Mouse (Mus musculus): Measurements from ENCODE around the gene Tspan12. TPM values are rescaled to one million over a fixed set of nuclear protein-coding genes. Genes with fewer than 3 reads are reported as not detected.

Gene Tspan12
- not detected in 2 replicates for polyA plus RNA-seq (2012)

GRCm38 (mm10) chr6:21852344-21852785 is at the start of gene Tspan12:
TSS of gene Tspan12 (minus strand) at chr6:21852515.
- no peak for TF ChIP-seq GATA1 (IDR thresholded peaks at IDR 0.05; ENCODE audit: low read length)

GRCm38 (mm10) chr6:21894451-21894850 is 42.1 kb upstream of the Tspan12 start:
- TF ChIP-seq GATA1 (IDR thresholded peaks at IDR 0.05; ENCODE audit: low read length): no peak

DNA sequence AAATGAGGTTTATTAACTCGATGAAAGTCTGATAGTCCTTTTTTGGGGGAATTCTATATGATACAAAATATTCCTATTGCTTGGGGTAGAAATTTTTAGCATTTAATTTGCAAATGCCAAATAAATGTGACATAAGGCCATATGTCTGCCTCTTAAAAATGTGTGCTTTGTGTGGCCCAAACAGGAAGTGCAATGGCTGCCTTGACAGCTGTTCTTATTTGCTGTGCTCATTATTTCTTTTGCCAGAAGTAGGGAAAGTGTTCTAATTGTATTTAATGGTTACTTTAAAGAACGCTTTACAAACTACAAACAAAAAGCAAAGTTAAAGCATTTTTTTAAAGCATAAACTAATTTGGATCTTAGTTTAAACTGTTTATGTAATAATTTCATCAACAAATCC is 36.8 kb upstream of the Tspan12 start:
- TF ChIP-seq GATA1 (IDR thresholded peaks at IDR 0.05; ENCODE audit: low read length): no peak

GRCm38 (mm10) chr6:21879496-21879895 is 27.2 kb upstream of the Tspan12 start:
- no peak for TF ChIP-seq GATA1 (IDR thresholded peaks at IDR 0.05; ENCODE audit: low read length)

GRCm38 (mm10) chr6:21867310-21867709 is 15.0 kb upstream of the Tspan12 start:
- TF ChIP-seq GATA1 (IDR thresholded peaks at IDR 0.05; ENCODE audit: low read length): no peak

- no peak for TF ChIP-seq GATA1 (IDR thresholded peaks at IDR 0.05; ENCODE audit: low read length)
Measured at GRCm38 (mm10) chr6:21864179-21864578, 11.9 kb upstream of the Tspan12 start.

DNA sequence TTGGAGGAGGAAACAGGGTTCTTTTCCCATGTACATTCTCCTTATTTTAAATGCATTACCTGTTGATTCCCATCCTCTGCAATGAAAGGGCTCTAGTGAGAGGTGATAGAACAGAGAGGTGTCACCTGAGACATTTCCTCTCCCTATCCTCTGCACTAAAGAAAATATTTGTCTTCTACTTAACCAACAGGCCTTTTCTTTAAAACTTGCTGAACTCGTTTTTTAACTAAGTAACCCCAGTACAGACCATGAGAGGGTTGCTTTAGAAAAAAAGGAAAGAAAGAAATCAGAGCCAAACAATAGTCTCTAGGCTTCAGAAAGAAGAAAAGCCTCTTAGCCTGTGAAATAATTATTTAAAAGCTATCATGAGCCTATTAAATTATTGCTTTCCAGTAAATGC is 11.2 kb upstream of the Tspan12 start:
- TF ChIP-seq GATA1 (IDR thresholded peaks at IDR 0.05; ENCODE audit: low read length): no peak

DNA sequence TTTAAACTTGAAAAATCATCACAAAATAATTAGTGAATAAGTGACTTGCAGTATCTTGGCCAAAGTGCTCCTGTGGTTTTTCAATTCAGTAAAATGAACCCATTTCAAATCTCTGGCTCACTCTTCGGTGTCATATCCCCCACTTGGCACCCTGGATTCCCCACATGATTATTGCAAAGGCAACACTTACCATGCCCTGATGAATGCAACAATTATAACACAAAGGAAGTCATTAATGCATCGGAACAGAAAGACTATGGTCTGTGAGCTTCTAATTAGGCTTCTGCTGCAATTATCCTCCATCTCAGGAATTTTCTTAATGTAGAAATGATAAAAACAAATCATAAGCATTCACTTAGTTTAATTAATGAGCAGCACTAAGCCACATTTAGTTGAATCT is 9.0 kb upstream of the Tspan12 start:
- no peak for TF ChIP-seq GATA1 (IDR thresholded peaks at IDR 0.05; ENCODE audit: low read length)

- no peak for TF ChIP-seq GATA1 (IDR thresholded peaks at IDR 0.05; ENCODE audit: low read length)
Measured at GRCm38 (mm10) chr6:21857843-21858242, 5.5 kb upstream of the Tspan12 start.

- TF ChIP-seq GATA1 (IDR thresholded peaks at IDR 0.05; ENCODE audit: low read length): no peak
Measured at GRCm38 (mm10) chr6:21855921-21856320, 3.6 kb upstream of the Tspan12 start.

DNA sequence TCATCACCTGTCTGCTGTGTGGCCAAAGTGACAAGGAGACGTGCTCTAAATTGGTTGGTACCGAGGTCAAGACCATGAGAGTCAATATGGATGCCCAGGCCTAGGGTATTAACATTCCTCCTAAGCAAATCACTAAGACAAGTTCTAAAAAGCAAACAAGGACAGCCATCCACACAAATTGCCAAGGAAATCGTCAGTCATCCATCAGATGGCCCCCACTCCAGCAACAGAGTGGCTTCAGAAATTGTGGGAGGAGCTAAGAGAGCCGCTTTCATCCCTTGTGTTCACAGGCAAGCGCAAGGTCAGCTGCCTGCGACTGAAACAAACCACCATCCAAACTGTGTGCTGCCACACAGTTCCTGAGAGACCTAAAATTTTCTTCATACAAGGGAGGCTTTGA is 1.0 kb upstream of the Tspan12 start:
- no peak for TF ChIP-seq GATA1 (IDR thresholded peaks at IDR 0.05; ENCODE audit: low read length)

DNA sequence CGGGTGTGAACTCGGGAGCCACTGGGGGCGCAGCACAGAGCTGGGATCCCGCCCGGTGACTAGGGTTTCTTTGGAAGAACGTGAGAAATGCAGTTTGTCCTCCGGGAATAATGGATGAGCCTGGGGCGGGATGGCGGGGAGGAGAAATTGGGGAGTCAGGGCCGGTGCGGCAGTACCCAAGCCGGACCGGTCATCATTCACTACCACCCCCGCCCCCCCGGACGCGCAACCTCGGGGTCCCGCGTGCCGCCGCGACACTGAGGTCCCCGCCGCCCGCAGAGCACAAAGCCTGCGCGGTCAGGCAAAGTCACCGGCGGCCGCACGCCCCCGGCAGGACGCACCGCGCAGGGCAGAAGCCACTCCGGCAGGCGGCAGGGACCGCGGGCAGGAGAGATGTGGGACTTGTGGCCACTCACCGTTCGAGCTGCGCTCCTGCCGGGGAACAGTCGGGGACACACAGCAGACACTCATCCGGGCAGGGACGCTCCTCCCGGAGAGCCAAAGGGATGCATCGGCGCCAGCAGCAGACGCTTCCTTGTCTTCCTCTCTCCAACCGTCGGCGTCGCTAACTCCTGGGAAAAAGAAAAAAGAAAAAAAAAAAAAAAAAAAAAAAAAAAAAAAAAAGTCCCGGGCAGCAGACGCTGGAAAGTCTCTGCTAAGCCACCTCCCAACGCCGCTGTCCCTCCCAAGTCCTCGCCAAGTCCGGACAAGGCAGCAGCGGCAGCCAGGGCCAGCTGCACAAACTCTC is 545 bp downstream of the Tspan12 start:
- no peak for TF ChIP-seq GATA1 (IDR thresholded peaks at IDR 0.05; ENCODE audit: low read length)

GRCm38 (mm10) chr6:21851346-21851595 is 1.0 kb downstream of the Tspan12 start:
- no peak for TF ChIP-seq GATA1 (IDR thresholded peaks at IDR 0.05; ENCODE audit: low read length)

DNA sequence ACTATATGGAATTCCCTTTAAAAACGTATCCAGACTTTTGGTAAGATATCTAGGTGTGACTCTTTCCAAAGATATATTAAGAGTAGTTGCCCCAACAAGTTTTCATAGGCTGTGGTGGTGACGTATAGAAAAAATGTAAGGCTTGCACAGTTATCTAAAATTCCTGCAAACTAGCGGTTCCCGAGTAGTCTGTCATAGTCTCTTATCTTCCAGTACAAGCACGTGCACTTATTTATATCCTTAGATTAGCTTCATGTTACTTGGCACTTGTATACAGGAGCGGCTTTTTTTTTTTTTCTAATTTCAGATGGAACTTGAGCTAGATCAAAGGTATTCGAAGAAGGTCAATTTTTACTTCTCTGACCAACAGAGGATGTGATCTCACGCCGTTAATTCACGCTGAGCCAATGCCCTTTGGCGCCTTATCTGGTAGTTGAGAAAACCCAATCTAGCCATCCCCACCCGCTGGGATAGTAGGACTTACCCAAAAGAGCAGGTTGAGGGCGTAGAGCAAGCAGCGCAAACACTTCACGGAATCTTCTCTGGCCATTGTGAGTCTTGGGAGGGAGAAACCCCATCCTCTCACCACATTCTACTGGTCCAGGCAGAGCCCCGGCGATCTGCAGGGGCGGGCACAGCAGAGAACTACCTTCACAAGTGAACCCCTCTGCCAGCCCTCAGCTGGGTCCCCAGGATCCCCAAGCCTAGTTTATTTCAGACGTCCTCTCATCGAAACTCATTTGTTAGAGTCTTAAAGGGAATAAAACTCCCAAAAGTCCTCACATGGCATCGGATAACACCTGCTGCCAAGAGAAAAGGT is 1.6 kb downstream of the Tspan12 start:
- no peak for TF ChIP-seq GATA1 (IDR thresholded peaks at IDR 0.05; ENCODE audit: low read length)

- TF ChIP-seq GATA1 (IDR thresholded peaks at IDR 0.05; ENCODE audit: low read length): no peak
Measured at GRCm38 (mm10) chr6:21848808-21849207, 3.5 kb downstream of the Tspan12 start.

GRCm38 (mm10) chr6:21839976-21840775 is 12.1 kb downstream of the Tspan12 start:
- no peak for TF ChIP-seq GATA1 (IDR thresholded peaks at IDR 0.05; ENCODE audit: low read length)

Measured in G1E-ER4 (cell line).